Mouse (Mus musculus): ENCODE data around the gene Chd2.
"Not testable (repeated sequence)": the region's sequence is repeated elsewhere in the genome, so short reads cannot be mapped to it uniquely, and the experiment has no call there.

Gene Chd2

GRCm38 (mm10) chr7:73541412-73542130, at the start of gene Chd2:
Chd2 (minus strand) TSS chr7:73541830.
- DNase-seq (ENCODE audit: low read depth, low spot score), result peak; percentile 88

DNA sequence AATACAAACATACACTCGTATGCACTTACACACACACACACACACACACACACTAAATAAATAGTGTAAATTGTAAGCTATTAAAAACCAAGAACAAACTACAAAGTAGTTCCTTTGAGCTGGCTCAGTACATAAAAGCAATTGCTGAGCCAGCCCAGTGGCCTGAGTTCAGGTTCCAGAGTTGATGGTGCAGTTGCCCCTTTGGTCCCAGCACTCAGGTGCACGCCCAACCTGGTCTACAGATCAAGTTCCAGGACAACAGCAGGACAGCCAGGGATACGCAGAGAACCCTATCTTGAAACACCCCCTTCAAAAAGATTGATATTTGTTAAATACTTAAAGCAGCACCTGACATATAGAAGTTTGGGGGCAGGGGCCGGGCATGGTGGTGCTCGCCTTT, 49.1 kb upstream of the Chd2 start:
- DNase-seq (ENCODE audit: low read depth, low spot score), result no peak

GRCm38 (mm10) chr7:73589208-73589771, 47.7 kb upstream of the Chd2 start:
- DNase-seq (ENCODE audit: low read depth, low spot score), result peak; percentile 83

DNA sequence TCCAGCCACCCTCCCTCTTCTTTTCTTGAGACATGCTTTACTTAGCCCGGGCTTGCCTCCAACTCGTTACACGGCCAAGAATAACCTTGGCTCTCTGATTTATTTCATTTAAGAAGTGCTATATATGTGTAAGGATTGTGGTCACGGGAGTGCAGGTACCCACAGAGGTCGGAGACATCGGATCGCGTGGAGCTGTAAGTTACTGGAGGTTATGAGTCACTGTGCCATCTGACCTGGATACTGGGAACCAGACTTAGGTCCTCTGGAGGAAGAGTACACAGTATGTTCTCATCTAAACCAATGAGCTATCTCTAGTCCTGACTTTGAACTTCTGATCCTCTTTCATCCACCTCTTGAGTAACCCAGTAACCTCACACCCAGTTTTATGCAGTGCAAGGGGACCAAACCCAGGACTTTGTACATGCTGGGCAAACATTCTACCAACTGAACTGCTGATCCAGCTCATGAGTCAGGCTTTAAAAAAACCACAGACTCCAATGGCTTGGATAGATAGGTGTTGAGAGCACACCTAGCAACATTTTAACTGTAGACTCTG, 46.8 kb upstream of the Chd2 start:
- peak; percentile 66 for DNase-seq (ENCODE audit: low read depth, low spot score)

DNA sequence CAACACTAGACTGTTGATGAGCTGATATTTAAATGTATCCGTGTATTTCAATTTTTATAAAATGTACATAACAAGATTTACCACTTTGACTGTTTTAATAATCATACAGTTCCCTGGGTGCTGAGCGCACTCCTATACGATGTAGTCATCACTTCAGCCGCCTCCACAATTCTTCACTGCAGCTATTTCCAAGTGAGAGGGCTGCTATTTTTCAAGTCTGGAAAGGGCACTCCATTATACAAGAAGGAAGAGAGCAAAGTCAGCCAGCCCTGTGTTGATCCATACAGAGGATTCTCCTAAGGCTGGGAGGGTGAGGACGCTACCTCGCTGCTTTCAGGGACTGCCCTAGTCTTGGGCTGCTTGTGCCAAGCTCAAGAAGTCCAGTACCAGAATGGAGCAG, 45.1 kb upstream of the Chd2 start:
- DNase-seq (ENCODE audit: low read depth, low spot score), result no peak

DNA sequence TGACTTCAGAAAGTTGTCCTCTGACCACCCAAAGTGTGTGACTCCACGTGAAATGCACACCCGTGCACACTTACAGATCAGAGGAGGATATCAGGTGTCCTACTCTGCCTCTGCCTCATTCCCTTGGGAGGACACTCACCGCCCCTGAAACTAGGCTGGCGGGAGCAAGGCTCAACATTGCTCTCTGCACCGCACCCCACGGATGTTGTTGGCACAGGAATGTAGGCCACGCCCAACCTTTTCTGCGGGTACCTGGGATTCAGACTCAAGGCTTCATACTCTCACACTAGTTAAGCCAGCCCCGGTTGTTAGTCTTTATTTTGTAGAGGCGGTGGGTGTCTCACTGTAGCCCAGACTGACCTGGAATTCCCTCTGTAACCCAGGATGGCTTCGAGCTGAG, 44.6 kb upstream of the Chd2 start:
- no peak for DNase-seq (ENCODE audit: low read depth, low spot score)

GRCm38 (mm10) chr7:73585114-73586032, 43.7 kb upstream of the Chd2 start:
- DNase-seq (ENCODE audit: low read depth, low spot score), result peak; percentile 26

GRCm38 (mm10) chr7:73584009-73584995, 42.7 kb upstream of the Chd2 start:
- DNase-seq (ENCODE audit: low read depth, low spot score), result peak; percentile 74

DNA sequence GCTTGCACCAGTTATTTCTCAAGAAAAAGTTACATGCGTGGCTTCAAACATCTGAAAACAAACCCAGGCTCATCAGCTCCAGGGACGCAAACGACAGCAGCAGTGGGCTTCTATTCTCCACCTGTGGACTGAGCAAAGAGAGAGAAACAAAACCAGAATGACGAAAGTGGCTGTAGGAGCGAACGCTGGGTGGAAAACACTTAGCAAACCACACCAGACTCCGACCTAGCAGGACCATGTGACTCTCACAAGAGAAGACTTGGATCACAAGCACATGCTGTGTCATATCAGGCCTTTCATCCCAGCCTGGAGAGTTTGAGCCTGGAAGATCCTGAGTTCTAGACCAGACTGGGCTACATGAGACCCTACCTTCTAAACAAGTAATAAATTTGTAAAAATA, 41.8 kb upstream of the Chd2 start:
- DNase-seq (ENCODE audit: low read depth, low spot score), result peak; percentile 72

- DNase-seq (ENCODE audit: low read depth, low spot score), result no peak
Measured at GRCm38 (mm10) chr7:73581836-73582375, 40.3 kb upstream of the Chd2 start.

DNA sequence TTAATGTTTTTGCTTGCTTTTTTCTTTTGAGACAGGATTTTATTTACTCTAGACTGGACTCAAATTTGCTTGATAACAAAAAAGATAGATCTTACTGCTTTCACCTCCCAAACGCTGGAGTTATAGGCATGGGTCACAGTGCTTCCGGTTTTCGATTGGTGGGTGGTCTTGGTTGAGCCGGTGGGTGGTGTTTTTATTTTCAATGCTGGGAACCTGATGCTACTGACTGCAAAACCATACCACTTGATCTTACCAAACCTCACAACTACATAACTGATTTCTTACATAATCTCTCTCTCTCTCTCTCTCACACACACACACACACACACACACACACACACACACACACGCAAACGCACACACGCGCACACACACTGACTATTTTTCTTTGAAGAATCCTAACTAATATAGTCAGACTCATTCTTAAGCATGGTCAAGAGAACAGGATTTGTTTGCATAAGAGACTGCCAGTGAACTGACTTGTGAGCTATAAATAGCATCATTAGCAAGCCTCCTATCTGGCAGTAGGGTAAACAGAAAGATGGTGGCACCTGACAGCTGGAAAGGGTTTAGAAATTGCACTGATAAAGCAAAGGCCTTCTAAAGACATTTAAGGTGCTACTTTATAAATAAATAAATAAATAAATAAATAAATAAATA, 37.6 kb upstream of the Chd2 start:
- no peak for DNase-seq (ENCODE audit: low read depth, low spot score)

DNA sequence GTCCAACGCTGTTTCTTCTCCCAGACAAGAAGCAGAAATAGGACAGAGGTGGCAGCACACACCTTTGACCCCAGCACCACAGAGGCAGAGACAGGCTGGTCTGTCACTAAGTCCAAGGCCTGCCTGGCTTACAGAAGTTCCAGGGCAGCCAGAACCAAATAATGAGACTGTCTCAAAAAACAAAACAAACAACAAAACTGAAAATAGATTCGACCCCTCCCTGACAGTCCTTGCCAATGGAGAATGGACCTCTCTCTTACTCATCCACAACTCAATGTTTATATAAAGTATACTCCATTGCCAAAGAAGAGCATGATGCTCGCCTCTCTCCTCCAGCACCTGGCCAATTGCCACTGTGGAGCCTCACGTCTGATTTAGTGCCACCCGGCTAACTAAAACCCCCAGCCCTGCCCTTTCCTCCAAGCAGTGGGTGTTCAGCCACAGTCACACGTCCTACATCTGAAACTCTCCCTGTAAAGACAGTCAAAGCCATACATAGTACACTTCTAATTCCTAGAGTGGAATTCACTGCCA, 36.3 kb upstream of the Chd2 start:
- no peak for DNase-seq (ENCODE audit: low read depth, low spot score)

DNA sequence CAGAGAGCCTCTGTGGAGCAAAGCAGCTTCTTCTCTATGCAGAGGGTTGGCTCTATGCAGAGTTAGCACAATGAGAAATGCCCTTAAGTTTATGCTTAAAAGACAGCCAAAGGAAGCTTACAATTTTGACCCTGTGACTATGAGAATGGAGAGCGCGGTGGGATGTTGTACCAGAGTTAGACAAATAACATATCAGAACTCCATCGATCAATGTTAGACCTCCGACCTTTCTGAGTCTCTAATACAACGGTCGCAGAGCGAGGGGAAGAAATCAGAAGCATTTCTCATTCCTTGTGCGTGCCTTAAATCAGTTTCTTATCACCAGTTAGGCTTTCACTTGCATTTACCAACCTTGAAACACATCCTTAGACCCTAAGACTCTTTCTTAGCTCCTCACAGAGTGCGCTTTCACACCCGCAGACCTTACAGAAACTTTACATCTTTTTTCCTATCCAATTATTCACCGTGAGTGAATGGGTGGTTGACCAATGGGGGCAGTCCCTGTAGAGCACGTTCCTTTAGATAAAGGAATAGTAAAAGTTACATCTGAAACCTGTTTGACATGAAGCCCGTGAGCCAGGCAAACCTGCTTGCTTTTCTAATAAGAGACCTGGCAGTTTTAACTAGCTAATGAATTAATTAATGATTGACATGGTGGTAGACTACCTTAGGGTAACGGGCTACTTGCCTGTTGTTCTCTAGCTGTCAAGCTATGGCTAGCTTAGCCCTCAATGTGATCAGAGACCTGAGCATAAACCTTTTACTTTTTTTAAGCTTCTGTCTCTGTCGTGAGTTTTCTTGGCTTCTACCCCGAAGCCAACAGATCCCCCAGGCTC, 34.7 kb upstream of the Chd2 start:
- DNase-seq (ENCODE audit: low read depth, low spot score), result no peak

DNA sequence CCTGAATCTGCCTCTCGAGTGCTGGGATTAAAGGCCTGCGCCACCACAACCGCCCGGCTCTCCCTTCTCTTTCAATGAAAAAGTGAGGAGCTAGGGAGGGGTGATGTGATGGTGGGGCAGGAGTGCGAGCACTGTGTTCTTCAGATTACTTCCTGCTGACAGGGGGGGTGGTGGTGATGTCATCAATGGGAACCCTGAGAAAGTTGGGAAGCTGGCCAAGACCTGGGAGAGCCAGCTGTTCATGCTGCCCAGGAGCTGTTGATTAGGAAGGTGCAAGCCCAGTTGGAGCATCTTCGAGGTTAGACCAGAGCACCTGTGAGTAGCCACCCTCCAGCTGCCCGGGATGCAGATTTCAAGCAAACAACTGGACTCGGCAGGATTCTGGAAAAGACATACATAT, 33.6 kb upstream of the Chd2 start:
- DNase-seq (ENCODE audit: low read depth, low spot score), result no peak

- DNase-seq (ENCODE audit: low read depth, low spot score), result not testable (repeated sequence)
Measured at GRCm38 (mm10) chr7:73574673-73575072, 33.0 kb upstream of the Chd2 start.

GRCm38 (mm10) chr7:73572571-73572970, 30.9 kb upstream of the Chd2 start:
- DNase-seq (ENCODE audit: low read depth, low spot score), result peak; percentile 73

- no peak for DNase-seq (ENCODE audit: low read depth, low spot score)
Measured at GRCm38 (mm10) chr7:73568801-73569403, 27.3 kb upstream of the Chd2 start.

DNA sequence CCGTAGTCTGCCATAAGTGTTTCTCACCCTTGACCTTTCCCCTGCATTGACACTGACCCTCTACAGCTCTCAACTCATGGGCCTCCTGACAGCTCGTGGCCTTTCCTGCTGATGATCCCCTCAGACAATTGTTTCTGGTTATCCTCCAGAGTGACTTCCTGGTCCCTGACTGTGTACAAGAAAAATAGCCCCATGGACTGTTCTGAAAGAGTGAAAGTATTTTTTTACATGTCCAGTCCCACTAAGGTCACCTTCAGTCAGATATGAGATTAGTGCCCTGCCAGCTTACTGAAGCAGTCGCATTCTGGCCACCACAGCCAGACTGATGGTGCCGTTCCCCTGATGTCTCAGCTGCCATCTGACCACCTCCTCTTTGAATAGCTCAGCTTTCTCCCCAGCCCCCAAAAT, 26.1 kb upstream of the Chd2 start:
- no peak for DNase-seq (ENCODE audit: low read depth, low spot score)

DNA sequence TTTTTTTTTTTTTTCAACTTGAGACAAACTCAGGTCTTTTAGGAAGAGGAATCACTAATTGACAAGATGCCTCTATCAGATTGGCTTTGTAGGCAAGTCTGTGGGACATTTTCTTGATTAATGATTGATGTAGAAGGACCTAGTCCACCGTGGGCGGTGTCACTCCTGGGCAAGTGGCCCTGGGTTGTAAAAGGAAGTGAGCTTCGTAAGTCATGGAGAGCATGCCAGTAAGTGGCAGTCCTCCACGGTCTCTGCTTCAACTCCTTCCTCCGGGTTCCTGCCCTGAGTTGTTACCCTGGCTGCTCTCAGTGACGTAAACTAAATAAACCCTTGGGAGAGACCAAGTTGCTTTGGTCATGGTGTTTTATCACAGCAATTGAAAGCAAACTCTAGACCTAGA, 22.5 kb upstream of the Chd2 start:
- DNase-seq (ENCODE audit: low read depth, low spot score), result no peak
